Mouse (Mus musculus): ENCODE results near the gene Trpc5os. TPM values are rescaled to one million over a fixed set of nuclear protein-coding genes. Genes with fewer than 3 reads are reported as not detected.

Trpc5os gene
- 0.01 and 0.02 TPM in 2 replicates for polyA plus RNA-seq (2012; rRNA removed)

GRCm38 (mm10) chrX:144456281-144456680, at the start of gene Trpc5os:
TSS of gene Trpc5os (plus strand) at chrX:144456581.

Other genes with a start within 250 kb of the Trpc5os start
- gene Alg13, start 138.8 kb upstream of the Trpc5os start, polyA plus RNA-seq (2012; rRNA removed): 18.5 and 29.0 TPM in 2 replicates
- 0.22 and 0.24 TPM in 2 replicates for gene Trpc5, start 231.6 kb downstream of the Trpc5os start, polyA plus RNA-seq (2012; rRNA removed)
- gene Rtl4, start 232.3 kb downstream of the Trpc5os start, polyA plus RNA-seq (2012; rRNA removed): 0.04 and 0.24 TPM in 2 replicates

Measured in central nervous system, embryonic 11.5 days (tissue).